Mouse (Mus musculus): ENCODE data around the gene Gm38431.

GRCm38 (mm10) chr9:21095958-21096357, 4.2 kb upstream of the Gm38431 start:
- TF ChIP-seq CTCF (IDR thresholded peaks at IDR 0.05; ENCODE audit: low read depth) (no peak), EP300 (IDR thresholded peaks at IDR 0.05; ENCODE audit: low read depth) (no peak)

Data from liver, postnatal 0 days (tissue).